Mouse (Mus musculus) telencephalon, adult 2 months (tissue): ENCODE results near the gene Thap3.
"Not testable (repeated sequence)": the region's sequence is repeated elsewhere in the genome, so short reads cannot be mapped to it uniquely, and the experiment has no call there.

Experiments used
- DNase-seq: peaks from one replicate; pipeline ENCODE4 v3.0.0-alpha.2; 2011; ENCODE audit warnings: low read depth, low spot score

Thap3 gene

GRCm38 (mm10) chr4:151988342-151989109, at the start of gene Thap3:
Gene Thap3 (minus strand): TSS chr4:151988997.
- DNase-seq = no peak

- no peak for DNase-seq
These were observed 49.6 kb upstream of the Thap3 start, which contains the start of gene Tas1r1 for GRCm38 (mm10) chr4:152038225-152038984. Gene Tas1r1 (minus strand): TSS chr4:152038568.

DNA sequence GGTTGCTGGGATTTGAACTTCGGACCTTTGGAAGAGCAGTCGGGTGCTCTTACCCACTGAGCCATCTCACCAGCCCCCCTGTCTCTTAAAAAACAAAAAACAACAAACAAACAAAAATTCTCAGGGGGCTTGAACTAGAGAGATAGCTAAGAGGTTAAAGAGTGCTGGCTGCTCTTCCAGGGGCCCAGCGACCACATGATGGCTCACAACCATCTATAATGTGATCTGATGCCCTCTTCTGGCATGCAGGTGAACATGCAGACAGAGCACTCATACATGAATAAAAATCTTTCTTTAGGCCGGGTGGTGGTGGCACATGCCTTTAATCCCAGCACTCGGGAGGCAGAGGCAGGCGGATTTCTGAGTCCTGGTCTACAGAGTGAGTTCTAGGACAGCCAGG, 47.7 kb upstream of the Thap3 start:
- DNase-seq = not testable (repeated sequence)

DNA sequence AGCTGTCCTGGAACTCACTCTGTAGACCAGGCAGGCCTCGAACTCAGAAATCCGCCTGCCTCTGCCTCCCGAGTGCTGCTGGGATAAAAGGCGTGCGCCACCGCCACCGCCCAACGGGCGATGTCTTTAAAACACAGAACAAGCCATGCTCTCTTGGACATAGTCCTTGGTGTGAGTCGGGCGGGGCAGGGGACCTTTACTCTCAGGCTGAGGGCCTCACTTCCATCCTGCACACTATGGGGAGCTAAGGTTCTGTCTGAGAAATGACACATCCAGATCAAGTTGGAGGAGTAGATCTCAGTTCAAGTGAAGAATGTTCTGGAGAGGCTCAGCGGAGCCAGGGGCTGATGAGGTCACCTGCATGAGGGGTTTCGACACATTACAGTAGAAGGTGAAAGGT, 44.1 kb upstream of the Thap3 start:
- no peak for DNase-seq

DNA sequence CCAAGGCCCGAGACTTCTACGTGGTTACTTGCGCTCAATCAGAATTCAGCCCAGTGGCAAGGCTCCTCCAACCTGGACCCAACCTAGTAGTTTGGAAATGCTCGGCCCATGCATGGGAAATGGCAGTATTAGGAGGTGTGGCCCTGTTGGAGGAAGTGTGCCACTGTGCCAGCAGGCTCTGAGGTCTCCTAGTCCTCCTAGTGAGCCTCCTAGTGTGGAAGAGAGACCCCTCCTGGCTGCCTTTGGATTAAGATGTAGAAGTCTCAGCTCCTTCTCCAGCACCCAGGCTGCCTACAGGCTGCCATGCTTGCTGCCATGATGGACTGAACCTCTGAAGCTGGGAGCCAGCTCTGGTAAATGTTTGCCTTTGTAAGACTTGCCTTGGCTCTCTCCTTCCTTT, 41.2 kb upstream of the Thap3 start:
- no peak for DNase-seq

GRCm38 (mm10) chr4:152029087-152029486, 40.3 kb upstream of the Thap3 start:
- DNase-seq = no peak

DNA sequence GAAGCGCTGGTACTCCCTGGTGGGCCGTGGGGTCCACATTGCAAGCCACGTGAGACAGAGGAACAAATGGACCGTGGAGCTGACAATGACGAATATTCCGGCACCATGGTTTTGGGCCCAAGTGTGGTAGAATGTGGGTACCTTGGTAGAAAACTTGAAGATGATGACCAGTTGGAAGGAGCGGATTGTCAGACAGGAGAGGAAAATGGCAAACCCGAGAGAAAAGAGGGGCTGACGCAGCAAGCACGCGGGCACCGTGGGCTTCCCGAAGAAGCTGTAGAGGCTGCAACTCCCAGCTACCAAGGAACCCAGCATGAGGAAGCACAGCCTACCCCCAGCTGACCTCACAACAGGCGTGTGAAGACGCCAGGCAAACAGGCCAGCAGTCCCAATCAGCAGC, 39.7 kb upstream of the Thap3 start:
- DNase-seq = no peak

DNA sequence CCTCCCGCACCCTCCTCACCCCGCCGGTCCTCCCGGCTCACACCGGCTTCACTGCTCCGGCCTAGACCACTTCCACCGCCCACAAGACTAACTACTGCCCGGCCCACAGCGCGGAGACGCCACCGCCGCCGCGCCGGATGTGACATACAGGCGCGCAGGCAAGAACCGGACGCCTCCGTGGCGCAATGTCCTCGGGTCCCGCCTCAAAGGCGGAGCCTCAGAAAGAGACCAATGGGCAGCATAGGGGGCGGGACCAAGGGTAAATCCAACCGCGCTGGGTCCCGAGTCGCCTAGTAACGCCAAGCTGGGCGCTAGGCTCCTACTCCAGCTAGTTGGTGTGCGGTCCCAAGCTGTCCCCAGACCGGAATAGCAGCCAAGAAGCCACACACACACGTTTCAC, 38.7 kb upstream of the Thap3 start, which contains the start of gene Zbtb48:
Zbtb48 (minus strand) TSS at position 148 of the 400 bp plus-strand sequence.
- peak; percentile 96 for DNase-seq

GRCm38 (mm10) chr4:152026751-152027508, 38.1 kb upstream of the Thap3 start:
- DNase-seq = no peak

GRCm38 (mm10) chr4:152024525-152024924, 35.7 kb upstream of the Thap3 start:
- no peak for DNase-seq

DNA sequence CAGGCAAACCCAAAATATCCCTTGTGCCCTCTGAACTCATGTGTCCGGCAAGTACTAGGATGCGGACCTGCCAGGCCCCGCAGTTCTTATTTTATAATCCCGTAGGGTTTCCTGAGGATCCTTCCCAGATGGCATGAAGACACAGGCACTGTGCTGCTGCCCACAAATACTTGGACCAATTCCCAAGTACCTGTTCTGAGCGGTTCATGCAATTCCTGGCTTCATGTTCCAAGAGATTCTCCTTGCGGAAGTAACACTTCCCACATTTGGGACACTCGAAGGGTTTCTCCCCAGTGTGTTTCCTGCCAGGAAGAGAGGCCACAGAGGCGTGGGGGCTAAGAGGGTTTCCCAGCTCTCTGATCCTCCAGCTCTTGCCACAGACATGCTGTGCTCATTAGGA, 33.7 kb upstream of the Thap3 start:
- DNase-seq = no peak

DNA sequence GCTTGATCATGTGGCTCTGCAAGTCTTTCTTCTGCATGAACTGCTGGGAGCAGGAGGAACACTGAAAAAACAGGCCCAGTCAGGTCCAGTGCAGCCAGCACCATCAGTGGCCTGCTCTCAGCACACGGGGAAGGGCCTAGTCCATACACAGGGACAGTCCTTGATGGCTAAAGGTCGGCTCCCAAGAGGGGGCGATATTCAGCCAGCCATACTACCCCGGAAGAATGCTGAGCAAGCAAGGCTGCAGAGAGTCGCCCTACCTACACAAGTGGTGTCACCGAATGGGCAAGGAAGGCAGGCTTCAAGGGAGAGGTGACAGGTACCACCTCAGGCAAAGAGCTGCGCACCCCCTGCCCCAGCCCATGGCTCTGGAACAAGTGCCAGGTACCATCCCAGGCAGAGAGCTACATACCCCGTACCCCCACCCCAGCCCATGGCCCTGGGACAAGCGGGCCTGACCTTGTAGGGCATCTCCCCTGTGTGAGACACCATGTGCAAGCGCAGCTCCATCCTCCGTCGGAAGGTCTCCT, 32.8 kb upstream of the Thap3 start:
- DNase-seq = no peak

DNA sequence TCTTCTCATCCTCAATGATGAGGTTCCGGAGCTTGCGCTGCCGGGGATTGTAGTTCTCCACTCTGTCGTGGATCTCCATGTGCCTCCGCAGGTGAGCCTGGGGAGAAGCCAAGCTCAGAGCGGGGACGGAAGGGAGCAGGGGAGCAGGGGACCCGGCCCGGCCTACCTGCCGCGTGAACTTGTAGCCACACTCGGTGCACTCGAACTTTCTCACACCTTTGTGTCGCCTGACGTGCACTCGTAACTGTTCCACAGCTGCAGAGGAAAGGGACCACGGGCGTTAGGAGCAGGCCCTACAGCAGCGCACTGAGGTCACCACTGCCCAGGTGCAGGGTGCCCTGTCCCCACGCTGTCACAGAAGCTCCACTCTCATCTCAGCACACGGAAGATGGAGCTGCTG, 31.2 kb upstream of the Thap3 start:
- no peak for DNase-seq

DNA sequence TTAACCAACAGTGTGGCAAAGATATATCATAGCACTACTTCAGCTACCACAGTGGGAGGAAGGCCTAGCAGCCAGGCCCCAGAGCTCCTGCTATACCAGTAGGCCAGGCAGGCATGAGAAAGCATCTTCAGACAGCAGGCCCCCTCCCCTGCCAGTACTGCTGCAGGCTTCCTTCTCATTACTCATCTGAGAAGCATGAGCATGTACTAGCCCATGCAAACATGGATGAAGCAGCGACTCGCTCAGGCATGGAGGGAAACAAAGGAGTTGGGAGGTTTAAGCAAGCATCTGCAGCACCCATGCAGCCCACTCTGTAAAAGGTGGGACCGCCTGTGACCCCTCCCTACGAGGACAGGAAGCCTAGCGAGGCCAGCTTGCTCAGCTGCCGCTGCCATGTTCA, 30.3 kb upstream of the Thap3 start:
- no peak for DNase-seq

- no peak for DNase-seq
These were observed 24.4 kb upstream of the Thap3 start for GRCm38 (mm10) chr4:152013036-152013813.

DNA sequence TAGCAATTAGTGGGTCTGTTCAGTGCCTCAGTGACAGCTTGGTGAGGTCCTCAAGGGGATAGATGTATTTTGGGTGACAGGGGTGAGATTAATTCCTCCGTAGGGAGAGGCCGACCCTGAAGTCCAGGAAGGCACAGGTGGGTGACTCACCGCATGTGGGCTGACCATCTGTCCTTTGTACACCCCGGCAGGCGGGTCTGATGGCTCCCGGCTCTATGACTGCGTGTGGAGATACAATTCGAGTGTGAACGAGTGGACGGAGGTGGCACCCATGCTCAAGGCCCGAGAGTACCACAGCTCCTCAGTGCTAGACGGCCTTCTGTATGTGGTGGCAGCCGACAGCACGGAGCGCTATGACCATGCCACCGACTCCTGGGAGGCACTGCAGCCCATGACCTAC, 23.3 kb upstream of the Thap3 start:
- DNase-seq = no peak

- DNase-seq = no peak
These were observed 22.5 kb upstream of the Thap3 start for GRCm38 (mm10) chr4:152011171-152011760.

DNA sequence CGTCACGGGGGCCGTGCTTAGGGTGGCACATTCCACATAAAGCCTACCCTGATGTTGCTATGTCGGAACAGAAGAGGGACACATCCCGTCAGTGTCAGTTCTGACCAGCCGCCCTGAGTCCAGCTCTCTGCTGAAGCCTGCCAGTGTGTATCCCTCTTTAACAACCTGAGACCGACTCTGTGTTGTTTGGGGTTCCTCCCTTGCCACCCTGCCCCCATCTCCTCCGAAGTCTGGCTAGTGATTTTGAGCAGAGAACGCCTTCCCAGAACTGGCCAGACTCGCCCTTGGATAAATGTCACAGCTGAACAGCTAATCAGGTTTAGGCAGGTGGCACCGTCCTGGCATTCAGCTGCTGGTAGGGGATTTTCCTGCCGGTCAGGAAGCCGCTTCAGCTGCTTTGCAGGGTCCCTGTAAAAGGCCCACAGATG, 21.9 kb upstream of the Thap3 start:
- DNase-seq = no peak

DNA sequence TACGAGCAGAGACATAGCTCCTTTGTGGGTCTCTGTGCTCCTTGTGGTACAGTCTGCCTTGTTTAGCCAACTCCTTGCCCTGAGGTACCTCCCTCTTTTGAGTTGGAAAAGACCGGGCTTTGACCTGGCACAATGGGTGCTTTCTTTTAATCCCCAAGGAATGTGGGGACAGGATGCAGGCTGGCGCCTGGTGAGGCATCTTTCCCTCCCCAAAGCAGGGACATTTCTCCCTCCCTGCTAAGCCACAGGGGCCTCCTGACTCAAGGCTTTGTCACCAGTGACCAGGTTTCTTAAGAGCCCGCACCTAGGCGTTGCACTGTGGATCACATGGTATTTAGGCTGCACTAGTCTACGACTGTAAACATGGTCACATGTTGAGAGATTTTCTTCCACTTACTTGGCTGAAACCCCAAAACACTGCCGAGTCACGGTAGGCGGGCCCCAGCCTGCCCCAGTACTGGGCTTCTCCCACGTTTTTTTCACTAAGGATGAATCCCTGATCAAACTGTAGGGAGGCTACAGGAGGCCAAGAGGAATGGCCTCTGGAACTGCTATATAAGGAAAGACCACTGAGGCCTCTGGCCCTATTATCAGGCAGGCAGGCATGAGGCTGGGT, 21.4 kb upstream of the Thap3 start:
- DNase-seq = peak; percentile 31
